Mouse (Mus musculus): Measurements from ENCODE around the gene Susd1.

DNA sequence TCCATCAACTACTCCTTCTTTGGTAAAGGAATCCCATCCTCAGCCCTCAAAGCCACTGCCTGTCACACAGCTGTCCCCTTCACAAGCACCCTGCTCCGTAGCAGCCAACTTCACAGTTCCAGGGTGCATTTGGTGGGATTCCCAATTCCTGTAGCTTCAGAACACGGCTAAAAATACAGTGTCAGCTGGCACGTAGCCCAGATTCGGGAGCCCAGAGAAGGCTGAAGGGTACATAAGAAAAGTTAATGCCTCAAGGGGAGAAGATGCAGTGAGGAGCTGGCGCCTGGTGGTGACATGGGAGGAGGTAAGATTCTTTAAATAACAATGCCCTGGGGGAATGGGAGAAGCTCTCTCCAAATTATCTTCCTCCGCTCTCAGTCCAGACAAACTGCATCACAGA, 34.1 kb downstream of the Susd1 start:
- no peak for TF ChIP-seq CTCF (IDR thresholded peaks at IDR 0.05; ENCODE audit: borderline replicate concordance, extremely low read depth, insufficient read depth, insufficient read length)
- TF ChIP-seq POLR2A (IDR thresholded peaks at IDR 0.05; ENCODE audit: borderline replicate concordance, extremely low read depth, insufficient read depth, insufficient read length, poor library complexity, severe bottlenecking), result no peak
